Mouse (Mus musculus): ENCODE results near the gene Ubald2. TPM values are rescaled to one million over a fixed set of nuclear protein-coding genes. Genes with fewer than 3 reads are reported as not detected.

Ubald2 gene
- total and polyA plus RNA-seq, 3 experiments, result 56.8 to 77.7 TPM; not detected in 1

DNA sequence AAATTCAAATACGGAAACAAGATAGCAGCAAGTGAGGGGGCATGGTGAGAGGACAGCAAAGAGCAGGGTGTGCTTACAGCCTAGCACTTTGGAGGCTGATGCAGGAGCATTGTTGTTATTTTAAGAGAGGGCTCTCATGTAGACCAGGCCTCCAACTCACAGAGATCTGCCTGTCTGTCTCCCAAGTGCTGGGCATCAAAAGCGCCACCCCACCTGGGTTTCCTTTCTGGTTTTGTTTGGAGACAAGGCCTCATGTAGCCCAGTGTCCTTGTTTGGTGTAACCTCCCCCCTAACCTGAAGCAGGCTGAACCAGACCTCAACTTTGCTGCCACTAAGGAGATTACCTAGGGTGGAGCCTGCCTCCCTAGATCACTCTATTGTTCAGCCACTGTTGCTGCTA is 11.3 kb upstream of the Ubald2 start:
- Histone ChIP-seq H3K27me3 (ENCODE audit: control insufficient read depth in 1 of 2, insufficient read depth in 2 of 2, low read length in 2 of 2) (no peaks in the 10 kb centered on the region), H3K4me1 (ENCODE audit: control insufficient read depth in 1 of 2, insufficient read depth in 2 of 2, low read length in 2 of 2) (peaks cover 10 to 20% of the 10 kb centered on the region in 2 experiments), H3K9ac (ENCODE audit: control insufficient read depth, low read depth, low read length, poor library complexity, severe bottlenecking) (no peak overlapping the region), H3K4me3 (ENCODE audit: control insufficient read depth in 1 of 2, insufficient read depth in 1 of 2, low read depth in 2 of 2, low read length in 2 of 2) (no peak overlapping the region), H3K79me2 (ENCODE audit: control insufficient read depth, insufficient read depth, low read length, poor library complexity) (no peaks in the 10 kb centered on the region), H3K27ac (ENCODE audit: control insufficient read depth, low read depth, low read length) (no peak overlapping the region), H3K9me3 (replicated peaks; ENCODE audit: insufficient read depth, low read length) (no peaks in the 10 kb centered on the region), H3K36me3 (ENCODE audit: control insufficient read depth in 1 of 2, insufficient read depth in 2 of 2, low read length in 2 of 2) (peaks cover 0 to 17% of the 10 kb centered on the region in 2 experiments; a peak in 2 of 4 replicates)
- DNase-seq (ENCODE audit: low read depth, low spot score), result no peak
- TF ChIP-seq ZNF384 (IDR thresholded peaks at IDR 0.05; ENCODE audit: low read depth, low read length), result no peak
- no peak for TF ChIP-seq MXI1 (IDR thresholded peaks at IDR 0.05; ENCODE audit: low read depth, low read length)

DNA sequence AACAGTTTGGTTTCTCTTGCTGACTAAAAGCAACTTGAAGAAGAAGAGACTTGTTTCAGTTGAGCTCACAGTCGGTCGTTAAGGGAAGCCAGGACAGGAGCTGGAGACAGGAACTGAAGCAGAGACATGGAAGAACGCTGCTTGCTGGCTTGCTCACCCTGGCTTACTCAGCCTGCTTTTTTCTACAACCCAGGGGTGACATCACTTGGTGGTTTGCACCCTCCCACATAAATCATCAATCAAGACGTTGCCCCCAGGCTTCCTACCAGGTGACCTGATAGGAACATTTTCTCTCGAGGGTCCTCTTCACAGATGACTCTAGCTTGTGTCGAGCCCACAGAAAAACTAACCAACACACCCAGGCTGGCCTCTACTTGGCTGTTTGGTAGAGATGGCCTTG is 10.7 kb upstream of the Ubald2 start:
- H3K27ac ChIP-seq (ENCODE audit: control insufficient read depth, low read depth, low read length), result no peak overlapping the region
- DNase-seq (ENCODE audit: low read depth, low spot score), result no peak

DNA sequence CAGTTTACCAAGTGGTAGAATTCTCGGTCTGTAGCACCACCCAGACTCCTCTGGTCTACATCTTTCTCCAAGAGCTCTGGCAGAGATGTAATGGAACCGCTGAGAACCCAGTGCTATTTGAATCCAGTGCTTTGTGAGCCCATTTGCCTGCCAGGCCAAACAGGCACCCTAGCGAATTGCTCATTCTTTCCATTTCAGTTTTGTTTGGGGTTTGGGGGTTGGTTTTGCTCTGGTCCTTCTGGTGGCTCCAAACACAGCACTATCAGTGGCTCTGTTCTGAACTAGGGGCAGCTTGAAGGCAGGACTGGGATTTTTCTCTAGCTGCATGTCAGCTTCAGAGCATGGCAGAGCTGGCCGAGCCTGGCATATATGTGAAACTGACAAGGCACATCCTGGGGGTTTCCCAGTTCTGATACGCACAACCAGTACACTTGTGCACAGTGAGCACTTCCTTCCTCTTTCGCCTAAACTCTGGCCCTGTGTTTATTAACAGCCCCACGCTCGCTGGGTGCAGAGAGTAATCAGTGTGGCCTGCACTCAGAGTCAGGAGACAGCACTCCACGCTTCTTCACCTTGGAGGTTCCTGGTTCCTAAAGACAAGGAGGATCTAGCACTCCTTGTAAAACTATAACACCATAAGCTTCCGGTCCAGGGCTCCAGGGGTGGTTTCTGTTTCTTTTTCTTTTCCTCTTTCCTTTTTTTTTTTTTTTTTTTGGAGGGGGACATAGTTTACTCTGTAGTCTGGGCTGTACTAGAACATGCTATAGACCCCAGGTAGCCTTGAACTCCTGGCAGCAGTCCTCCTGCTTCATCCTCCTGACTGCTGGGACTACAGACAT is 9.9 kb upstream of the Ubald2 start:
- peak overlapping the region; percentile 79 for H3K27ac ChIP-seq (ENCODE audit: control insufficient read depth, low read depth, low read length)
- peak overlapping the region; percentile 56 to 62 for H3K4me3 ChIP-seq (ENCODE audit: control insufficient read depth in 1 of 2, insufficient read depth in 1 of 2, low read depth in 2 of 2, low read length in 2 of 2)
- peak overlapping the region; percentile 70 for H3K9ac ChIP-seq (ENCODE audit: control insufficient read depth, low read depth, low read length, poor library complexity, severe bottlenecking)
- H3K4me1 ChIP-seq (ENCODE audit: control insufficient read depth in 1 of 2, insufficient read depth in 2 of 2, low read length in 2 of 2), result peaks cover 16 to 29% of the 10 kb centered on the region in 2 experiments
- H3K27me3 ChIP-seq (ENCODE audit: control insufficient read depth in 1 of 2, insufficient read depth in 2 of 2, low read length in 2 of 2), result no peaks in the 10 kb centered on the region
- peak; percentile 93 for DNase-seq (ENCODE audit: low read depth, low spot score)
- H3K36me3 ChIP-seq (ENCODE audit: control insufficient read depth in 1 of 2, insufficient read depth in 2 of 2, low read length in 2 of 2), result peaks cover 0 to 24% of the 10 kb centered on the region in 2 experiments; a peak in 2 of 4 replicates
- no peaks in the 10 kb centered on the region for H3K79me2 ChIP-seq (ENCODE audit: control insufficient read depth, insufficient read depth, low read length, poor library complexity)
- H3K9me3 ChIP-seq (replicated peaks; ENCODE audit: insufficient read depth, low read length), result no peaks in the 10 kb centered on the region
- peak; percentile 73 for TF ChIP-seq NELFE (IDR thresholded peaks at IDR 0.05; ENCODE audit: low read depth, low read length)
- TF ChIP-seq CTCF (IDR thresholded peaks at IDR 0.05 in 2 of 3, conservative IDR thresholded peaks at IDR 0.05 in 1 of 3; ENCODE audit: control insufficient read depth in 1 of 3, insufficient read depth in 1 of 3, low read depth in 2 of 3, low read length in 3 of 3, poor library complexity in 1 of 3, severe bottlenecking in 1 of 3), result no peak
- TF ChIP-seq CHD2 (IDR thresholded peaks at IDR 0.05; ENCODE audit: low read length), result no peak
- TF ChIP-seq ZC3H11A (IDR thresholded peaks at IDR 0.05; ENCODE audit: low read depth, low read length), result no peak
- TF ChIP-seq ZMIZ1 (IDR thresholded peaks at IDR 0.05; ENCODE audit: low read depth, low read length), result peak; percentile 82; the same call in 1 of the 2 replicates
- TF ChIP-seq RAD21 (IDR thresholded peaks at IDR 0.05; ENCODE audit: low read depth, low read length), result no peak
- peak; percentile 84; the same call in 1 of the 2 replicates for TF ChIP-seq MYC (IDR thresholded peaks at IDR 0.05; ENCODE audit: low read depth, low read length)
- TF ChIP-seq POLR2AphosphoS2 (IDR thresholded peaks at IDR 0.05; ENCODE audit: low read length), result peak; percentile 54; the same call in 1 of the 2 replicates
- peak; percentile 50 to 79; a peak in 3 of 4 replicates for TF ChIP-seq POLR2A (IDR thresholded peaks at IDR 0.05; ENCODE audit: control insufficient read depth in 1 of 2, insufficient read depth in 1 of 2, low read depth in 1 of 2, low read length in 2 of 2, poor library complexity in 1 of 2)
- TF ChIP-seq E2F4 (IDR thresholded peaks at IDR 0.05; ENCODE audit: borderline replicate concordance, low read depth, low read length), result no peak
- TF ChIP-seq RCOR1 (IDR thresholded peaks at IDR 0.05; ENCODE audit: low read depth, low read length), result peak; percentile 71
- TF ChIP-seq CHD1 (IDR thresholded peaks at IDR 0.05; ENCODE audit: low read depth, low read length), result no peak
- no peak for TF ChIP-seq MYB (IDR thresholded peaks at IDR 0.05; ENCODE audit: low read depth, low read length)
- peak; percentile 86 for TF ChIP-seq ETS1 (IDR thresholded peaks at IDR 0.05; ENCODE audit: low read depth, low read length)
- TF ChIP-seq ZNF384 (IDR thresholded peaks at IDR 0.05; ENCODE audit: low read depth, low read length), result peak; percentile 75
- no peak for TF ChIP-seq MEF2A (IDR thresholded peaks at IDR 0.05; ENCODE audit: extremely low read depth, insufficient replicate concordance, low read depth, low read length, poor library complexity, severe bottlenecking)
- peak; percentile 33 to 63; a peak in 3 of 4 replicates for TF ChIP-seq EP300 (IDR thresholded peaks at IDR 0.05; ENCODE audit: low read depth in 1 of 2, low read length in 2 of 2)
- peak; percentile 2; the same call in 1 of the 2 replicates for TF ChIP-seq GATA1 (IDR thresholded peaks at IDR 0.05; ENCODE audit: low read depth, low read length)
- no peak for TF ChIP-seq KAT2A (conservative IDR thresholded peaks at IDR 0.05; ENCODE audit: low read depth, low read length)
- no peak for TF ChIP-seq GABPA (IDR thresholded peaks at IDR 0.05; ENCODE audit: low read depth, low read length)
- TF ChIP-seq MAFK (IDR thresholded peaks at IDR 0.05; ENCODE audit: borderline replicate concordance, low read depth, low read length), result no peak

More for the DNA sequence above, 10.7 kb upstream of the Ubald2 start:
- Histone ChIP-seq H3K36me3 (ENCODE audit: control insufficient read depth in 1 of 2, insufficient read depth in 2 of 2, low read length in 2 of 2) (peaks cover 0 to 17% of the 10 kb centered on the region in 2 experiments; a peak in 2 of 4 replicates), H3K79me2 (ENCODE audit: control insufficient read depth, insufficient read depth, low read length, poor library complexity) (no peaks in the 10 kb centered on the region), H3K27me3 (ENCODE audit: control insufficient read depth in 1 of 2, insufficient read depth in 2 of 2, low read length in 2 of 2) (no peaks in the 10 kb centered on the region), H3K4me3 (ENCODE audit: control insufficient read depth in 1 of 2, insufficient read depth in 1 of 2, low read depth in 2 of 2, low read length in 2 of 2) (no peak overlapping the region), H3K9ac (ENCODE audit: control insufficient read depth, low read depth, low read length, poor library complexity, severe bottlenecking) (no peak overlapping the region), H3K9me3 (replicated peaks; ENCODE audit: insufficient read depth, low read length) (no peaks in the 10 kb centered on the region), H3K4me1 (ENCODE audit: control insufficient read depth in 1 of 2, insufficient read depth in 2 of 2, low read length in 2 of 2) (peaks cover 10 to 21% of the 10 kb centered on the region in 2 experiments)
- TF ChIP-seq MAFK (IDR thresholded peaks at IDR 0.05; ENCODE audit: borderline replicate concordance, low read depth, low read length) (no peak), CHD2 (IDR thresholded peaks at IDR 0.05; ENCODE audit: low read length) (no peak), RAD21 (IDR thresholded peaks at IDR 0.05; ENCODE audit: low read depth, low read length) (no peak), ZNF384 (IDR thresholded peaks at IDR 0.05; ENCODE audit: low read depth, low read length) (no peak), GATA1 (IDR thresholded peaks at IDR 0.05; ENCODE audit: low read depth, low read length) (no peak), MAZ (IDR thresholded peaks at IDR 0.05; ENCODE audit: low read depth, low read length) (no peak)
